Mouse (Mus musculus): Measurements from ENCODE around the gene Gpr3. TPM values are rescaled to one million over a fixed set of nuclear protein-coding genes. Genes with fewer than 3 reads are reported as not detected.

Gene Gpr3
- total RNA-seq, 2 experiments from 2014 or later, result not detected

- no peak for DNase-seq
- intact Hi-C loops (cut with DNase I), result no loop called here
Measured at GRCm38 (mm10) chr4:133176761-133177403, 35.5 kb downstream of the Gpr3 start.

- intact Hi-C loops (cut with DNase I), result no loop called here
- DNase-seq, result no peak
Measured at GRCm38 (mm10) chr4:133175998-133176760, 36.2 kb downstream of the Gpr3 start.

- no peak for DNase-seq
- intact Hi-C loops (cut with DNase I), result no loop called here
Measured at GRCm38 (mm10) chr4:133175274-133175673, 37.1 kb downstream of the Gpr3 start.

GRCm38 (mm10) chr4:133174361-133174760, 38.0 kb downstream of the Gpr3 start:
- no peak for DNase-seq
- intact Hi-C loops (cut with DNase I), result no loop called here

GRCm38 (mm10) chr4:133172451-133172850, 39.9 kb downstream of the Gpr3 start:
- no peak for DNase-seq
- intact Hi-C loops (cut with DNase I), result no loop called here

- no peak for DNase-seq
- intact Hi-C loops (cut with DNase I), result no loop called here
Measured at GRCm38 (mm10) chr4:133170616-133171015, 41.7 kb downstream of the Gpr3 start.

GRCm38 (mm10) chr4:133170056-133170524, 42.2 kb downstream of the Gpr3 start:
- intact Hi-C loops (cut with DNase I), result no loop called here
- DNase-seq, result no peak

GRCm38 (mm10) chr4:133169237-133170055, 42.9 kb downstream of the Gpr3 start:
- intact Hi-C loops (cut with DNase I), result no loop called here
- no peak for DNase-seq

- intact Hi-C loops (cut with DNase I), result no loop called here
- no peak for DNase-seq
Measured at GRCm38 (mm10) chr4:133166773-133167172, 45.6 kb downstream of the Gpr3 start.

- intact Hi-C loops (cut with DNase I), result no loop called here
- no peak for DNase-seq
Measured at GRCm38 (mm10) chr4:133162196-133162595, 50.1 kb downstream of the Gpr3 start.

- DNase-seq, result no peak
Measured at GRCm38 (mm10) chr4:133160821-133161220, 51.5 kb downstream of the Gpr3 start.

GRCm38 (mm10) chr4:133160211-133160610, 52.1 kb downstream of the Gpr3 start:
- no peak for DNase-seq
- intact Hi-C loops (cut with DNase I), result no loop called here

More at GRCm38 (mm10) chr4:133160821-133161220, 51.5 kb downstream of the Gpr3 start:
- intact Hi-C loops (cut with DNase I), result no loop called here

- intact Hi-C loops (cut with DNase I), result no loop called here
- DNase-seq, result no peak
Measured at GRCm38 (mm10) chr4:133159646-133160045, 52.7 kb downstream of the Gpr3 start.

Small RNAs within 50 kb of the gene (microRNA-seq; reads per million reads assigned to microRNA genes)
- gene Mir7017, result 0 reads per million in 2 experiments

Other genes with a start within 250 kb of the Gpr3 start
- gene Fgr, start 238.4 kb downstream of the Gpr3 start, total RNA-seq (2021), result under 1 TPM in 1 of 2 experiments, not detected in 1; 0.10 TPM
- gene Ahdc1, start 201.3 kb downstream of the Gpr3 start, total RNA-seq (2021), result 10 to 100 TPM; 27.4 to 31.7 TPM
- 10 to 100 TPM; 31.1 to 31.8 TPM for gene Wasf2, start 82.0 kb downstream of the Gpr3 start, total RNA-seq (2021)
- under 1 TPM in 1 of 2 experiments, not detected in 1; 0.27 TPM for gene Cd164l2, start 405 bp downstream of the Gpr3 start, total RNA-seq (2021)
- 10 to 100 TPM in 1 of 2 experiments, 1 to 10 TPM in 1; 7.1 to 10.4 TPM for gene Map3k6, start 28.3 kb upstream of the Gpr3 start, total RNA-seq (2021)
- under 1 TPM in 1 of 2 experiments, not detected in 1; 0.64 TPM for gene Sytl1, start 50.6 kb upstream of the Gpr3 start, total RNA-seq (2021)
- gene Tmem222, start 65.3 kb upstream of the Gpr3 start, total RNA-seq (2021), result 10 to 100 TPM; 20.9 to 22.5 TPM
- 10 to 100 TPM; 85.6 to 88.5 TPM for gene Wdtc1, start 140.9 kb upstream of the Gpr3 start, total RNA-seq (2021)
- gene Slc9a1, start 157.2 kb upstream of the Gpr3 start, total RNA-seq (2021), result 1 to 10 TPM; 8.3 to 9.8 TPM